Mouse (Mus musculus): ENCODE results near the gene Psmb5. TPM values are rescaled to one million over a fixed set of nuclear protein-coding genes. Genes with fewer than 3 reads are reported as not detected.

Gene Psmb5
- total RNA-seq, 2 experiments from 2014 or later = 173 to 176 TPM

Small RNA genes within 50 kb of the gene (microRNA-seq; reads per million reads assigned to microRNA genes)
- gene Mir686 (not detected), gene Mir6948 (not detected)

Other genes with a start within 250 kb of the Psmb5 start
- gene Slc7a7, start 200.2 kb downstream of the Psmb5 start, total RNA-seq (2021) = 1 to 10 TPM; 6.2 to 7.3 TPM
- gene Mrpl52, start 191.1 kb downstream of the Psmb5 start, total RNA-seq (2021) = 100 to 1,000 TPM; 151 to 166 TPM
- 100 to 1,000 TPM; 222 to 237 TPM for gene Mmp14, start 186.4 kb downstream of the Psmb5 start, total RNA-seq (2021)
- gene Lrp10, start 153.9 kb downstream of the Psmb5 start, total RNA-seq (2021) = 10 to 100 TPM; 39.0 to 42.9 TPM
- gene Rem2, start 141.9 kb downstream of the Psmb5 start, total RNA-seq (2021) = not detected
- 10 to 100 TPM; 40.0 to 40.4 TPM for gene Prmt5, start 100.5 kb downstream of the Psmb5 start, total RNA-seq (2021)
- 10 to 100 TPM; 18.1 to 21.2 TPM for gene Haus4, start 63.4 kb downstream of the Psmb5 start, total RNA-seq (2021)
- gene Ajuba, start 40.5 kb downstream of the Psmb5 start, total RNA-seq (2021) = 10 to 100 TPM; 14.6 to 15.8 TPM
- gene 4931414P19Rik, start 12.0 kb downstream of the Psmb5 start, total RNA-seq (2021) = 1 to 10 TPM; 4.3 to 6.8 TPM
- not detected for gene Psmb11, start 3.4 kb upstream of the Psmb5 start, total RNA-seq (2021)
- not detected for gene Gm17606, start 22.9 kb upstream of the Psmb5 start, total RNA-seq (2021)
- gene Cdh24, start 23.3 kb upstream of the Psmb5 start, total RNA-seq (2021) = 1 to 10 TPM; 3.2 to 3.5 TPM
- gene 1700123O20Rik, start 68.2 kb upstream of the Psmb5 start, total RNA-seq (2021) = 10 to 100 TPM; 25.4 to 27.1 TPM
- 100 to 1,000 TPM; 134 to 165 TPM for gene Acin1, start 68.9 kb upstream of the Psmb5 start, total RNA-seq (2021)
- under 1 TPM in 1 of 2 experiments, not detected in 1; 0.16 TPM for gene Gm29776, start 80.8 kb upstream of the Psmb5 start, total RNA-seq (2021)
- gene Cebpe, start 94.2 kb upstream of the Psmb5 start, total RNA-seq (2021) = not detected
- gene Slc7a8, start 163.9 kb upstream of the Psmb5 start, total RNA-seq (2021) = 1 to 10 TPM; 6.5 to 8.8 TPM
- gene Rnf212b, start 196.1 kb upstream of the Psmb5 start, total RNA-seq (2021) = not detected